In the genomic region with DNA sequence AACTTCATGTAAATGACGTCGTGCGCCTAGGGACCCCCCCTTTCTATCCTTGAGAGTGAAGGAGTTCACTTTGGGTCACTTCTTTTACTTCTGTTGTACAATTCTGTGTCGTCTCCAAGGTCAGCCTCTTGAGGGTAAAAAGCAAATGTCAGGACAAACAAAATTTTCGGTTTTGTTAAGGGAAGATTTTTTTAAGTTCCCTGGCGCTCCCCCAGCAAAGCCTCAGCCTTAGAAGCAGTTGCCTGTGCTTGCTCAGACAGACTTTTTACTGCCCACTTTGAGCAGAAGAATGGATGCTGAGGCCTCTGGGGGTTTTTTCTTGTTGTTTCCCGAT, we compare ENCODE assay signal across 8 mouse cellular contexts. TPM values are rescaled to one million over a fixed set of nuclear protein-coding genes. Genes with fewer than 3 reads are reported as not detected.
DNase-seq lines count a peak whose midpoint lies in the region; ATAC-seq and TF ChIP-seq lines count a peak whose summit lies in the region.

No protein-coding gene starts in this region.

- ATAC-seq in erythroblast, adult 5-6 weeks (replicated peaks; ENCODE audit: low FRiP score, poor library complexity, severe bottlenecking): no peak
- no peak for ATAC-seq in G1E (ENCODE audit: extremely low read depth, insufficient number of reproducible peaks, low FRiP score, poor library complexity, severe bottlenecking)
- no peak for ATAC-seq in heart, postnatal 0 days (ENCODE audit: insufficient read depth, low read depth)
- no peak for ATAC-seq in liver, embryonic 16.5 days (ENCODE audit: low read depth)
- no peak for ATAC-seq in stomach, postnatal 0 days (ENCODE audit: low FRiP score, low TSS enrichment)

- peak overlapping the region; percentile 92 for H3K9ac ChIP-seq in heart, postnatal 0 days (replicated peaks; ENCODE audit: low read depth, low read length)
- peak overlapping the region; percentile 75 for H3K9ac ChIP-seq in liver, embryonic 16.5 days (ENCODE audit: low read depth, low read length)
- H3K9ac ChIP-seq in stomach, postnatal 0 days (ENCODE audit: low read length): peak overlapping the region; percentile 94

- no peak for TF ChIP-seq CTCF in G1E (IDR thresholded peaks at IDR 0.05; ENCODE audit: low read depth, low read length)
- no peak for TF ChIP-seq CTCF in heart, postnatal 0 days (IDR thresholded peaks at IDR 0.05; ENCODE audit: low read depth)
- no peak for TF ChIP-seq CTCF in stomach, postnatal 0 days (IDR thresholded peaks at IDR 0.05; ENCODE audit: low read depth)

- peak overlapping the region; percentile 97 for H3K27ac ChIP-seq in heart, postnatal 0 days (ENCODE audit: low read depth)
- H3K27ac ChIP-seq in liver, embryonic 16.5 days (ENCODE audit: low read length): no peak overlapping the region
- H3K27ac ChIP-seq in stomach, postnatal 0 days (replicated peaks): peak overlapping the region; percentile 84

- no peak for TF ChIP-seq EP300 in heart, postnatal 0 days (IDR thresholded peaks at IDR 0.05; ENCODE audit: low read depth)
- no peak for TF ChIP-seq EP300 in stomach, postnatal 0 days (optimal IDR thresholded peaks at IDR 0.05)

- H3K9me3 ChIP-seq in erythroblast, embryonic 14.5 days (ENCODE audit: control insufficient read depth, low read length): no peaks in the 10 kb centered on the region
- no peaks in the 10 kb centered on the region for H3K9me3 ChIP-seq in G1E (replicated peaks)
- H3K9me3 ChIP-seq in heart, postnatal 0 days (replicated peaks; ENCODE audit: control insufficient read depth, low read length): no peaks in the 10 kb centered on the region
- H3K9me3 ChIP-seq in liver, embryonic 16.5 days (replicated peaks; ENCODE audit: control insufficient read depth, low read length): no peaks in the 10 kb centered on the region
- H3K9me3 ChIP-seq in stomach, postnatal 0 days (ENCODE audit: control insufficient read depth, low read length): no peaks in the 10 kb centered on the region

- peaks cover 51% of the 10 kb centered on the region for H3K27me3 ChIP-seq in erythroblast, embryonic 14.5 days (ENCODE audit: control insufficient read depth)
- peaks cover 33% of the 10 kb centered on the region for H3K27me3 ChIP-seq in G1E (ENCODE audit: insufficient read depth, low read length)
- no peaks in the 10 kb centered on the region for H3K27me3 ChIP-seq in heart, postnatal 0 days (ENCODE audit: control insufficient read depth, insufficient read depth, low read length)
- H3K27me3 ChIP-seq in liver, embryonic 16.5 days (ENCODE audit: control insufficient read depth, insufficient read depth, low read depth, low read length): peaks cover 16% of the 10 kb centered on the region
- no peaks in the 10 kb centered on the region for H3K27me3 ChIP-seq in stomach, postnatal 0 days (ENCODE audit: control insufficient read depth, insufficient read depth, low read length)

- H3K36me3 ChIP-seq in erythroblast, embryonic 14.5 days (ENCODE audit: control insufficient read depth): no peaks in the 10 kb centered on the region
- H3K36me3 ChIP-seq in G1E (replicated peaks): peaks cover 32% of the 10 kb centered on the region
- no peaks in the 10 kb centered on the region for H3K36me3 ChIP-seq in heart, postnatal 0 days (replicated peaks; ENCODE audit: control insufficient read depth, insufficient read depth, low read length)
- no peaks in the 10 kb centered on the region for H3K36me3 ChIP-seq in liver, embryonic 16.5 days (ENCODE audit: control insufficient read depth, insufficient read depth)
- peaks cover 2% of the 10 kb centered on the region; the same call in 1 of the 2 replicates for H3K36me3 ChIP-seq in stomach, postnatal 0 days (ENCODE audit: control insufficient read depth, insufficient read depth, low read length)

- WGBS in heart, postnatal 0 days: under 1% methylated on average over 7 of the region's 7 CpGs
- WGBS in liver, embryonic 16.5 days (ENCODE audit: insufficient replicate concordance): 2% methylated on average over 7 of the region's 7 CpGs
- 0% methylated on average over 7 of the region's 7 CpGs for WGBS in stomach, postnatal 0 days

- no peak for DNase-seq in G1E (ENCODE audit: low spot score)
- no peak for DNase-seq in heart, postnatal 0 days (ENCODE audit: low spot score)
- peak; percentile 24 for DNase-seq in stomach, postnatal 0 days (ENCODE audit: low spot score)
- DNase-seq in frontal cortex, adult 2 months (ENCODE audit: extremely low spot score in 1 of 2, low spot score in 1 of 2): no peak
- DNase-seq in embryo, embryonic 9.5 days (ENCODE audit: extremely low spot score): no peak

- peak overlapping the region; percentile 71 for H3K4me3 ChIP-seq in erythroblast, embryonic 14.5 days (replicated peaks)
- H3K4me3 ChIP-seq in G1E (ENCODE audit: low read depth, low read length): peak overlapping the region; percentile 79
- peak overlapping the region; percentile 96 for H3K4me3 ChIP-seq in heart, postnatal 0 days (ENCODE audit: low read depth, low read length)
- H3K4me3 ChIP-seq in liver, embryonic 16.5 days (ENCODE audit: low read depth, low read length): peak overlapping the region; percentile 75
- H3K4me3 ChIP-seq in stomach, postnatal 0 days (ENCODE audit: low read depth, low read length): peak overlapping the region; percentile 87

- H3K4me1 ChIP-seq in erythroblast, embryonic 14.5 days (ENCODE audit: control insufficient read depth): peaks cover 31% of the 10 kb centered on the region
- peaks cover 35% of the 10 kb centered on the region for H3K4me1 ChIP-seq in G1E (ENCODE audit: insufficient read depth, low read depth, low read length)
- H3K4me1 ChIP-seq in heart, postnatal 0 days (ENCODE audit: control insufficient read depth, insufficient read depth): peaks cover 44% of the 10 kb centered on the region
- peaks cover 23% of the 10 kb centered on the region for H3K4me1 ChIP-seq in liver, embryonic 16.5 days (ENCODE audit: control insufficient read depth, low read depth, low read length)
- peaks cover 13% of the 10 kb centered on the region for H3K4me1 ChIP-seq in stomach, postnatal 0 days (replicated peaks; ENCODE audit: control insufficient read depth, insufficient read depth)

- peak overlapping the region; percentile 97 for H3K4me2 ChIP-seq in heart, postnatal 0 days (ENCODE audit: low read depth, low read length)
- H3K4me2 ChIP-seq in liver, embryonic 16.5 days (ENCODE audit: low read depth, low read length): peak overlapping the region; percentile 90
- H3K4me2 ChIP-seq in stomach, postnatal 0 days (replicated peaks; ENCODE audit: low read depth): peak overlapping the region; percentile 82

RNA-seq across cellular contexts. Expression of a gene that starts 0.7 kb away (rescaled TPM):
- polyA plus RNA-seq in erythroblast, embryonic 14.5 days (2012): 0.83 and 1.2 TPM in 2 replicates
- total RNA-seq in erythroblast, adult 5-6 weeks (2015; ENCODE audit: low replicate concordance): 5.0 and 36.9 TPM in 2 replicates
- 3.0 and 6.7 TPM in 2 replicates for total RNA-seq in erythroblast, adult 5-6 weeks (2017; ENCODE audit: low replicate concordance)
- 35.3 and 35.7 TPM in 2 replicates for total RNA-seq in G1E (2014; fragmentation: Nextera tagmentation)
- total RNA-seq in G1E (2017): 13.6 and 14.6 TPM in 2 replicates
- polyA plus RNA-seq in G1E (2012): 20.2 and 21.3 TPM in 2 replicates
- total RNA-seq in heart, postnatal 0 days (2014; rRNA removed; ENCODE audit: low replicate concordance): 113 and 120 TPM in 2 replicates
- polyA plus RNA-seq in heart, postnatal 0 days (2015; fragmentation: Nextera tagmentation; extraction: Ambion mirVana): 53.5 and 59.3 TPM in 2 replicates
- 3.8 and 5.2 TPM in 2 replicates for polyA plus RNA-seq in liver, embryonic 16.5 days (2015; fragmentation: Nextera tagmentation; extraction: Ambion mirVana)
- polyA plus RNA-seq in stomach, postnatal 0 days (2015; fragmentation: Nextera tagmentation; extraction: Ambion mirVana): 24.0 and 27.7 TPM in 2 replicates
- 136 and 139 TPM in 2 replicates for polyA plus RNA-seq in frontal cortex, adult 2 months (2012; rRNA removed)

RNA-seq across cellular contexts. Expression of a gene that starts 21.0 kb away (rescaled TPM):
- 0.11 and 0.16 TPM in 2 replicates for polyA plus RNA-seq in erythroblast, embryonic 14.5 days (2012)
- total RNA-seq in erythroblast, adult 5-6 weeks (2015; ENCODE audit: low replicate concordance): not detected in 2 replicates
- total RNA-seq in erythroblast, adult 5-6 weeks (2017; ENCODE audit: low replicate concordance): 0.34 and 3.9 TPM in 2 replicates
- total RNA-seq in G1E (2014; fragmentation: Nextera tagmentation): 1.3 and 1.6 TPM in 2 replicates
- total RNA-seq in G1E (2017): 3.2 and 3.8 TPM in 2 replicates
- 0.52 and 0.64 TPM in 2 replicates for polyA plus RNA-seq in G1E (2012)
- total RNA-seq in heart, postnatal 0 days (2014; rRNA removed; ENCODE audit: low replicate concordance): 1.3 and 1.5 TPM in 2 replicates
- polyA plus RNA-seq in heart, postnatal 0 days (2015; fragmentation: Nextera tagmentation; extraction: Ambion mirVana): 64.3 and 66.7 TPM in 2 replicates
- polyA plus RNA-seq in liver, embryonic 16.5 days (2015; fragmentation: Nextera tagmentation; extraction: Ambion mirVana): 29.5 and 30.8 TPM in 2 replicates
- 69.3 and 73.3 TPM in 2 replicates for polyA plus RNA-seq in stomach, postnatal 0 days (2015; fragmentation: Nextera tagmentation; extraction: Ambion mirVana)
- polyA plus RNA-seq in frontal cortex, adult 2 months (2012; rRNA removed): 5.9 and 6.2 TPM in 2 replicates
